Mouse (Mus musculus) intestine, embryonic 14.5 days (tissue): ENCODE data around the gene Krt28. TPM values are rescaled to one million over a fixed set of nuclear protein-coding genes. Genes with fewer than 3 reads are reported as not detected.

ENCODE experiments used
- polyA plus RNA-seq: library from polyadenylated mRNA; unstranded; fragments of >200 nt; fragmentation: Nextera tagmentation; extraction: Ambion mirVana; gene quantifications from 2 replicates; pipeline ENCODE4 v1.2.1, GENCODE M21; 2014

Krt28 gene
- polyA plus RNA-seq, 1 experiment from 2014 or later = not detected

Other genes with a start within 250 kb of the Krt28 start
- 0.35 and 0.61 TPM in 2 replicates for gene Ccr7, start 219.8 kb downstream of the Krt28 start, polyA plus RNA-seq
- gene Smarce1, start 143.9 kb downstream of the Krt28 start, polyA plus RNA-seq = 148 and 150 TPM in 2 replicates
- 0.30 and 0.41 TPM in 2 replicates for gene Krt222, start 130.8 kb downstream of the Krt28 start, polyA plus RNA-seq
- not detected in 2 replicates for gene Krt24, start 89.6 kb downstream of the Krt28 start, polyA plus RNA-seq
- 0.15 TPM in 1 of 2 replicates, not detected in the other for gene Krt25, start 52.0 kb downstream of the Krt28 start, polyA plus RNA-seq
- gene Krt26, start 36.9 kb downstream of the Krt28 start, polyA plus RNA-seq = 0.04 and 0.16 TPM in 2 replicates
- gene Krt27, start 23.8 kb downstream of the Krt28 start, polyA plus RNA-seq = not detected in 2 replicates
- gene Krt10, start 14.5 kb upstream of the Krt28 start, polyA plus RNA-seq = 26.2 and 28.5 TPM in 2 replicates
- gene Krt12, start 47.4 kb upstream of the Krt28 start, polyA plus RNA-seq = not detected in 2 replicates
- gene Krt20, start 63.2 kb upstream of the Krt28 start, polyA plus RNA-seq = 16.5 and 17.1 TPM in 2 replicates
- 6.0 and 9.2 TPM in 2 replicates for gene Krt23, start 118.2 kb upstream of the Krt28 start, polyA plus RNA-seq
- gene Krt39, start 146.4 kb upstream of the Krt28 start, polyA plus RNA-seq = not detected in 2 replicates
- gene Krt40, start 168.3 kb upstream of the Krt28 start, polyA plus RNA-seq = not detected in 2 replicates
- not detected in 2 replicates for gene Krtap3-3, start 176.0 kb upstream of the Krt28 start, polyA plus RNA-seq
- gene Krtap3-2, start 181.9 kb upstream of the Krt28 start, polyA plus RNA-seq = not detected in 2 replicates
- gene Gm11939, start 184.6 kb upstream of the Krt28 start, polyA plus RNA-seq = not detected in 2 replicates
- gene Krtap3-1, start 191.7 kb upstream of the Krt28 start, polyA plus RNA-seq = not detected in 2 replicates
- gene Krtap1-5, start 206.1 kb upstream of the Krt28 start, polyA plus RNA-seq = not detected in 2 replicates
- not detected in 2 replicates for gene Krtap1-4, start 208.8 kb upstream of the Krt28 start, polyA plus RNA-seq
- not detected in 2 replicates for gene Krtap1-3, start 216.4 kb upstream of the Krt28 start, polyA plus RNA-seq
- not detected in 2 replicates for gene Krtap9-3, start 223.2 kb upstream of the Krt28 start, polyA plus RNA-seq
- gene Gm11938, start 228.4 kb upstream of the Krt28 start, polyA plus RNA-seq = not detected in 2 replicates
- not detected in 2 replicates for gene Gm11937, start 235.3 kb upstream of the Krt28 start, polyA plus RNA-seq
- not detected in 2 replicates for gene Krtap2-4, start 239.9 kb upstream of the Krt28 start, polyA plus RNA-seq
- gene Gm11562, start 245.5 kb upstream of the Krt28 start, polyA plus RNA-seq = not detected in 2 replicates